Mouse (Mus musculus) kidney, postnatal 25 days (tissue): ENCODE measurements around the gene D630023F18Rik.
A peak's percentile ranks its signal among the peaks of the same experiment; 100 is the strongest.

ENCODE experiments used
- DNase-seq, 2 experiments: peaks; one replicate each; pipeline ENCODE4 v3.0.0; 2021; ENCODE audit warnings: mixed read lengths in 2 of 2

Gene D630023F18Rik

DNA sequence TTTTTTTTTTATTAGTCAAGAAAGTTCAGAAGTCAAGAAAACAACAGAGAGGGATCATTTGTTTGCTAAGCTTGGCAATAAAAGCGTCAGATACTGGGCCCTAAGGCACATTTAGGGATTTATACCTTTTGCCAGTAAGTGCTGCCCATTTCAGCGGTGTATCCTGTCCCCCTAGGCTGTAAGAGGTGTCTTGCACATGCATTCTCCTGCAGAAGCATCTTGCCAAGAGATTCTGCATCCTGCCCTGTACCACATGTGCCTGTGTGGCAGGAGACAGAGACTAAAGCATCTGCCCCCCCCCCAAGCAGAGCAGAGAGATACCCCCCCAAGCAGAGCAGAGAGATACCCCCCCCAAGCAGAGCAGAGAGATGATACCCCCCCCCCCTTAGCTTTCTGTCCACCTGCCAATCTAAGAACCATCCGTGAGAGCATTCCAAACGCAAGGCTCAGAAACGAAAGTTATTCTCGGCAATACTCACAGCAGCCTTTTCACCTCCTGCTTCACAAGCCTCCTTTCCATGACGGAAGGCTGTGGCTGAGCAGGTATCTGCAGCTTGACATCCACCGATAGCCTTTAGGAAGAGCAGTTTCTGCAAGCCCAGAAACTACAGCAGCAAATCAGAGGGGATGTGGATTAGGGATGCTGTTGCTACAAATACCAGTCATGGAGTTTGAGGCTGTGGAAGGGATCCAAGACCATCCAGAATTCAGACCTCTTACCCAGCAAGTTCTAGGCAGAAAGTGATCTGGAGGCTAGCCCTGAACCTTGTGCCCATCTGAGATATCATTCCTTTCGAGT is at the start of gene D630023F18Rik:
Gene D630023F18Rik (minus strand): TSS at position 641 of the 799 bp plus-strand sequence.
- DNase-seq: peak in 1 of 2 experiments; percentile 11

GRCm38 (mm10) chr1:65171579-65171978 is 48.6 kb upstream of the D630023F18Rik start:
- no peak for DNase-seq

DNA sequence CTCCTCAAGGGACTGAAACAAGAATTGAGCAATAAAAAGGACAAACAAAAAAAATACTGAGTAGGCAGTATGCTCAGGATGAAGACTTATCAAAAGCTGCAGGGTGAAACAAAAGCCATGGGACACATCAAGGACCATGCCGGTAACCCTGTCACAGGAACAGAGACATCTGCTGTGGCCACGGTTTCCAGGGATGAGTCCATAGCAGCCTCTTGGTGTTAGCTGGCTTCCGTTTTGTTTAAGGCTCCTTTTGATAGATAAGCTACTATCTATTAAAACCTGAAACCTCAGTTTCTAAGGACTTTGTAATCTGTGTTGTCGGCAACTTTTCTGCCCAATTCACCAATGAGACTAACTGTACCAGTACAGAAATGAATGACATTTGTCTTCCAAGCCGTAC is 46.9 kb upstream of the D630023F18Rik start:
- DNase-seq: no peak

DNA sequence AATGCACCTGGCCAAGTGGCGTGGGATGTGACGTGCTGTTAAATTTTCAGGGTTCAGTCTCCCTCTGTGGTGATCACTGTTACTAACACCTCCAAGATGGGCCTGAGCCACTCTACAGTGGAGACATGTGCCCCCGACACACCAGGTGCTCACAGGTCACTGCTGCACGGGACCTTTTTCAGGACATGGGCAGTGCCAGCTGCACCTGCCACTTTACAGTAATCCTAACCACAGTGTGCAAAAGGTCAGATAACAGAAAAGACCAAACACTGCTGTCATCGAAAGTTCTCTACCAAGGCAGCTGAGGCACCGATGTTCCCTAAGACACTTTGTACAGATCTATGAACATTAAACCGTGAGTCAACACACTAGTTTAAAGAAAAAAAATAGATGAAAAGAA is 46.5 kb upstream of the D630023F18Rik start:
- no peak for DNase-seq

DNA sequence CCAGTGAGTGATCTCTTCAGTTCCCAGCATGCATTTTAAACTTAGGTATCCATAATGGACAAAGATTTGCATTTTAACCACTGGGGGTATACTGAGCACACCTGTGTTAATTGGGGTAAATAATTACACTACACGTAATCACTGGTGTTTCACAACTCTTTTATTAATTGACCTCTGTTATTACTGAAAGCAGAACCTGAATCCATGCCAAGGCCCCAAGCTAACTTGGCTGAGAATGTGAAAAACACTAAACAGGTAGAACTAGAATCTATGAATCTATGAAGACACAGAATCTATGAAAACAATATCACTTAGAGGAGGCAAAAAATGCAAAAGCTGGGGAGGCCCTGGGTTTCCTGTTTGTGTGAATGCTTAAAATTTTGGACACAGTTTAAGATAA is 44.5 kb upstream of the D630023F18Rik start:
- DNase-seq: peak in 1 of 2 experiments; percentile 60

DNA sequence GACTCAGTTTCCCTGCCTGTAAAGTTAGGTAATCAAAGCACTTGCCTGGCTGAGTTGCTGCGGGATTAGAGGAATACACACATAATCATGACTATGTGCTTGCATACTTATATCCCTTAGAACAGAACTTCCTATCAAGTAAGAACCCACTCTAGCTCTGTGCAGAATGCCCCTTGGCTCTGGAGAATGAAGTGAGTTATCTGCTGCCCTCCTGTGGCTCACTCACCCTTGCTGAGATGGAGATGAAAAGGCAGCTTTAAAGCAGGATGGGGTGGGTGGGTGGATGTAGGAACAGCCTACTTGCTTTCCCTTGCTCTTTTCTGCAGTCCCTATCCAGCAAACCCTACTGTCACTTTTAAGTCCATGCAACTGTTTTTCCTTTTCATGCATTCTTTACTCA is 39.2 kb upstream of the D630023F18Rik start:
- no peak for DNase-seq

GRCm38 (mm10) chr1:65156111-65156510 is 33.1 kb upstream of the D630023F18Rik start:
- DNase-seq: no peak

DNA sequence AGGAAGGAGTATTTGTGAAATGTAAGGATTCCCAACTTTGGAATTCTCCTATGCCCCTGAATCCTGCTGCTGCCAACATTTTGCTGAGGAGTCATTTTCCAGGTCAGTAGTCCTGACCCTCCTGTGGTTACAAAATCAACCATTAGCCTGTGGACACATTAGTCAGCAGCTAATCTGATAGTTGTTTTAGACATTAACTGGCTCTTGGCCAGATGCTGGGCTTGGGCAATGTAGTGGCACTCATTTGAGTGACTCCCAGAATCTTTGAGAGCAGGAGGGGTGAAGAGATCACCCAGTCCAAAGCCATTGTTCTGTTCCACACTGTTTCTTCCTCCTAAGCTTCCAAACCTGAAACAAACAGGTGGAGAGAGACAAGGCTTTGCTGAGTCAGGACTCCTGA is 31.8 kb upstream of the D630023F18Rik start:
- peak; percentile 89 to 90 for DNase-seq

GRCm38 (mm10) chr1:65147971-65148370 is 25.0 kb upstream of the D630023F18Rik start:
- no peak for DNase-seq

DNA sequence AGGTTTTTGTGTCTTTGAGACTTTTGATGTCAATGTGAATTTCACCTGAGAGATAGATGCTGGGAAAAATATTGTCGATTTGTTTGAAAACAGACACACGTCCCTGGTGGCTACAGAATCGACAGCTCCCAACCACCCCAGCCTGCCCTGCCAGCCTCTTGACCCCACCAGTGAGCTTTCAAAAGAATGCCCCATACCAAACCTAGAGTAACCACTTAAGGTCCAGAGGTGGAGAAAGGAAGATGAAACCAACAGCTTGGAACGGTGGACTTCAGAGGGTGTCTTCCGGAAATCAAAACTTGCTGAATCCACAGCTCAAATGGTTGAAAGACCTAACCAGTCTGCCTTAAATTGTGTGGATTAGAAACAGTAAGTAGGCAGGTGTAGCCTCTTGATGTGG is 24.3 kb upstream of the D630023F18Rik start:
- DNase-seq: peak in 1 of 2 experiments; percentile 53

GRCm38 (mm10) chr1:65146601-65147000 is 23.6 kb upstream of the D630023F18Rik start:
- DNase-seq: no peak

DNA sequence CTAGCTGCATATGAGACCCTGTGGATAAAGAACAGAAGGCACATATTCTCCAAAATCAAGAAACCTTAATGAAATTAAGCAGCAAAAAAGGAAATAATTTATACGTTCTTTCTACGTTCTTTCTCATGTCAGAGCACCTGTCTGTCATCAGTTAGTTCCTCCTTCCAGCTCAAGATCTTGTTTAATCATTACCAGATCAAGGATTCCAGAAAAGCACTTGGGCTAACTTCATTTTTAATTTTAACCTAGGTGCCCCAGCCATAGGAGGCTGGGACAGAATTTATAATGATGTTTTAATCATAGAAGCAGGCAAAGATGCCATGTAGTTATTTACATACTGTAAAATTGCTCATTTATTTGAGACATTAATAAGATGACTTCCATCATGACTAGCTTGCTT is 21.8 kb upstream of the D630023F18Rik start:
- DNase-seq: no peak

- no peak for DNase-seq
Measured at GRCm38 (mm10) chr1:65137560-65137959, 14.5 kb upstream of the D630023F18Rik start.

DNA sequence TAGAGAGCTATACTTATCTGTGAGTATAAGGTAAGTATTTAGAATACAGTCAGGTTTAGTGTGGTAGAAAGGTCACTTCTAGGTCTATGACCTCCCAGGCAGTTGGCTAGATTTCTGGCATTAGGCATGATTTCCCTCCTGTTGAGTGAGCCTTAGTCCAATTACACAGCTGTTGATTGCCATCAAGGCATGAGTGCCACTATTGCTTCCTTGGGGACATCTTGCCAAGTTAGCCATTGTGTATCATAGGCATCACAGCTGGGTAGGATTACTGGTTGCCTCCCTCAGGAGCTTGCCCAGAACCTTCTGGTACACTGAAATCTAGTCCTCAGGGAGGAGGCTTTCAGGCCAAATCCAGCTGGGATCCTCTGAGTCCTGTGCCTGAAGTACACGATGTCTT is 9.8 kb upstream of the D630023F18Rik start:
- no peak for DNase-seq

GRCm38 (mm10) chr1:65131671-65132070 is 8.7 kb upstream of the D630023F18Rik start:
- DNase-seq: no peak

DNA sequence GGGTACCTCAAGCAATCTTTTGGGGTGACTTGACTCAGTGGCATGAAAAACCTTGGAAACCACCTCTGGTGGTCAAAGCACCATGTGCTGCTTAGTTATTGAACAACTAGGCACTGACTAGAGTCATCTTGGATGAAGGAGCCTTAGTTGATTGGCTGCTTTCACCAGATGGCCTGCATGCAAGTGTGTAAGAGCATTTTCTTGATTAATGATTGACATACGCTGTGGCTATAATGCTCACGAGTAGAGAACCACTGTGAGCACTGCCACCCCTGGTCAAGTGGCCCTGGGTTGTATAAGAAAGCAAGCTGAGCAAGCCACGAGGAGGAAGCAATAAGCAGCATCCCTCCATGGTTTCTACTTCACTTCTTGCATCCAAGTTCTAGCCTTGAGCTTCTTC is 7.2 kb upstream of the D630023F18Rik start:
- peak; percentile 33 to 67 for DNase-seq

GRCm38 (mm10) chr1:65129634-65130180 is 6.7 kb upstream of the D630023F18Rik start:
- peak in 1 of 2 experiments; percentile 20 for DNase-seq

DNA sequence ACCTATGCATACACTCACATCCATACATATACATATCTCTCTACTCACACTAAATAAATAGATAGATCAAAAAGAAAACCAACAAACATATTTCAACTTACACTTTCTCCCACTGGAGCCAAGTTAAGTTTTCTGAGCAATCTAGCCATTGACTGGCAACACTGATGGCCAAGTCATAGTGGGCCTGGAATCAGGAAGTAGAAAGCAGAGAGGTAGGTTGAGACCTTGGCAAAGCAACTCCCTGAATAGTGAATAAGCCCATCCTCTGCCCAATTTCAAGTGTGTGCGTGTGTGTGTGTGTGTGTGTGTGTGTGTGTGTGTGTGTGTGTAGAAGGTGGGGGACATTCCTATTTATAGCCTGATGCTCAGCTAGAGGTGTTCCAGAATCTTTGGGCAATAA is 3.6 kb downstream of the D630023F18Rik start, which contains the start of gene Gm28845:
Gene Gm28845 (minus strand): TSS at position 121 of the 400 bp plus-strand sequence.
- DNase-seq: no peak

DNA sequence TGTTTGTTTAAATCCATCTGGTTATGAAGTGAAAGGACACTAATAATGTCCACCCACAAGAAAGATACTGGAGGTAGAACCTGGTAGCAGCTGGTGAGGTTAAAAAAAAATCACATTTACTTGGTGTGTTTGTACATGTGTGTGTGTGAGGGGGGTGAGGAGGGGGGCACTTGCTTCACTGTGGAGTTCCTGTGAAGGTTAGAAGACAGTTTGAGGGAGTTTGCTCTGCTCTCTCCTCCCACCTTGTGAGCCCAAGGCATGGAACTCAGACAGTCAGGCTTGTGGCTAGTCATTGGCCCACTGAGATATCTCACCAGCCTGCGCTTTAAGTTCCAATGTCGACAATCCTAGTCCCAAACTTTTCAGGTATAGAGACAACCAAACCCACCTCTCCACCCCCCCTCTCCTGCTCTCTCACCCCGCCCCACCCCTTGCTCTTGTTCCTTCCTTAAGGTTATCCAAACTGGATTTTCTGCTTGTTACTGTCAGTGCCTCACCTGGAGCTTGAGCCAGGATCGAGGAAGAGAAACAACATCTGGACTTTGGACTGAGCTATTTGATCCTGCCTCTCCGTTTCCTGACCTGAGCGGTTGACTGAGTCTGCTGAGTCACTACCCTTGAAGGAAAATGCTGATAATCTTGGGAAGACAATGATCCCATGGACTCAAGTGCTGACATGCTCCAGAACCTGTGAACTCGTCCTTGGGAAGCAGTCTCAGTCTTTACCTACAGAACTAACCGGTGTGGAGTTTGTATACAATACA is 4.7 kb downstream of the D630023F18Rik start:
- peak; percentile 66 to 86 for DNase-seq

DNA sequence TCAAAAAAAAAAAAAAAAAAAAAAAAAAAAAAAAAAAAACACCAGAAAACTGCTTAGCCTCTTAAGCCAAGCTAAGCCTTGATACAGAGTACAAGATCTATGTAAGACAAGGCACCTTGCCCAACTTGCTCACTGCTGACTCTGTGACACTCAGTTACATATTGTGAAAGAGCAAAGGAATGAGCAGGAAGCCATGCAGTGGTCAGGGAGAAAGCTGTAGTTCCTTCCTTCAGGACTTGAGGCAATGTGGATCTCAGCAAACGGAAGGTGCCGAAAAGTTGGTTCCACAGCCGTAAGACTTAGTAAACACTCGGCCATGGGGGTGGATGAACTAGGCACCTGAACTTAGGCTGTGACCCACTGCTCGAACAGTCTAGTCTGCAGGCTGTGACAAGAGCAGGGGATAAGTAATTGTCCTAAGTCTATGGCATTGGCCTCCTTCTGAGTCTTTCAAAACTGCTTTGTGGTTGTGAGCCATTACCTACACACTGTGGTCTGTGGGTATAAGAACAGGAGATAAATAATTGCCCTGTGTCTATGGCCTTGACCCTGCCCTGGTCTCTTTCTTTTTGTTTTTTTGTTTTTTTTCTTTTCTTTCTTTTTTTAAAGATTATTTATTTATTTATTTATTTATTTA is 9.4 kb downstream of the D630023F18Rik start:
- DNase-seq: peak in 1 of 2 experiments; percentile 9

DNA sequence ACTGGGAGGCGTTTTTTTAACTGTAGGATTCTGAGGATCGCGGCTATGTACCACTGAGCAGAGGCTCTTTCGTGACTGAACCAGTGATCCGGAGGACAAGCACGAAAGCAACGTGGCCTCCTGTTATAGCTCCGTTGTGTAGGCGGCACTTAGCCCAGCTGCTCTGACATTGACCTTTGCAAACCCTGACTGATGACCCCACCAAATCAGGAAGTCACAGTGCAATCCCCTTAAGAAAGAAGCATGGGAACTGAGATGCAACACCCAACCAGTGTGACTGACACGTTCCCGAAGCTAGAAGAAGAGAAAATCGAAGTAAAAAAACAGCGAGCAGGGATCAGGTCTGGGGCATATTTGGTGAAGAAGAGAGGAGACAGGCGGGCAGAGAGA is 10.2 kb downstream of the D630023F18Rik start:
- peak in 1 of 2 experiments; percentile 22 for DNase-seq

GRCm38 (mm10) chr1:65112031-65112806 is 10.8 kb downstream of the D630023F18Rik start:
- DNase-seq: peak; percentile 80 to 85
